Mouse (Mus musculus): ENCODE results near the gene Hist1h3c. TPM values are rescaled to one million over a fixed set of nuclear protein-coding genes. Genes with fewer than 3 reads are reported as not detected.
"Not testable (repeated sequence)": the region's sequence is repeated elsewhere in the genome, so short reads cannot be mapped to it uniquely, and the experiment has no call there.

The Hist1h3c gene
- total RNA-seq, 2 experiments from 2014 or later, result 20.5 to 26.8 TPM

DNA sequence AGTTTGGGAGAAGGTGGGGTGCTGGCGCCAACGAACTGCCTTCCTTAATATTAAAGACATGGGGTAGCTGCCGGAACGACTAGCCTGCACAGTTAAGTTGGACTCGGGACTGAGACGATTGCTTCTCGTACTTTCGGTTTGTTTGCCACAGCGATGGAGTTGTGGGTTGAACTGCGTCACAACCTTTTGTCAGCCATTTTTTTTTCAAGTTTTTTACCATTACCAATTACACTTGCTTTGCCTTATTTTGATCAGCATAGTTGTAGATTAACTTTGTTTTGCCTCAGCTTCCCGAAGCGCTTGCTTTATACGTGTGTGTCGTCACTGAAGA is 5.5 kb downstream of the Hist1h3c start:
- no peak for DNase-seq

DNA sequence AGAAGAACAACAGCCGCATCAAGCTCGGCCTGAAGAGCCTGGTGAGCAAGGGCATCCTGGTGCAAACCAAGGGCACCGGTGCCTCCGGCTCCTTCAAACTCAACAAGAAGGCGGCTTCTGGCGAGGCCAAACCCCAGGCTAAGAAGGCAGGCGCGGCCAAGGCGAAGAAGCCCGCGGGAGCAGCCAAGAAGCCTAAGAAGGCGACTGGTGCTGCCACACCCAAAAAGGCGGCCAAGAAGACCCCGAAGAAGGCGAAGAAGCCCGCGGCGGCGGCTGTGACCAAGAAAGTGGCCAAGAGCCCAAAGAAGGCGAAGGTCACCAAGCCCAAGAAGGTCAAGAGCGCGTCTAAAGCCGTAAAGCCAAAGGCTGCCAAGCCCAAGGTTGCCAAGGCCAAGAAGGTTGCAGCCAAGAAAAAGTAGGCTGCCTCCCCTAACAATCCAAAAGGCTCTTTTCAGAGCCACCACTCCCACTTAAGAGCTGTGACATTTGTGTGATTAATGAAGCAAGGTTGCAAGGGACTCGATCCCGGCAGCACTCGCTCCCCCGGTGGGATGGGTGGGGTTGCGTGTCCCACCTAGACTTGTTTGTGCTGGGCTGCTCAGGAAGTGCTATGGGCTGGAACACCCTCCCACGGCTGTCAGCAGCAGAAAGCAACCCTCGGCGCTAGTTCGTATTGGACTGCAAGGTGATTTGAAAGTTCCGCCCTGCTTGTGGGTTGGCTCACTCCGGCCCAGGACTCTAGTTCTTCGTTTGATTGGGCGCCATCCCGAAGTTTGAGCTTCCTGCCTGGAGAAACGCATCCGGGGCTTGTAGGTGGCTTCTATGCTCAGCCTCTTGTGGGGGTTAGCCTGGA is 6.1 kb downstream of the Hist1h3c start:
- peak; percentile 92 to 94 for DNase-seq

DNA sequence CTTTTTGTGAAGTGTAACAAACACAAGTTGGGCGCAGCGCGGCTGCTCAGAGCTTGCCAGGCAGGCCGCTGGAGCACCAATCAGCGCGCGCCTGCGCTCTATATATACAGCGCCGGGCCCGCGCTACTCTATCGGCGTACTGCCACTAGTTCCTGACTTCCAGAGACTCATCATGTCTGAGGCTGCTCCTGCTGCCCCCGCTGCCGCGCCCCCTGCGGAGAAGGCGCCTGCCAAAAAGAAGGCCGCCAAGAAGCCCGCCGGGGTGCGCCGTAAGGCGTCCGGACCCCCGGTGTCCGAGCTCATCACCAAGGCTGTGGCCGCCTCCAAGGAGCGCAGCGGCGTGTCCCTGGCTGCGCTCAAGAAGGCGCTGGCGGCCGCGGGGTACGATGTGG is 6.7 kb downstream of the Hist1h3c start, which contains the start of gene Hist1h1c:
Gene Hist1h1c (plus strand): TSS at position 132 of the 392 bp plus-strand sequence.
- peak; percentile 90 to 93 for DNase-seq

DNA sequence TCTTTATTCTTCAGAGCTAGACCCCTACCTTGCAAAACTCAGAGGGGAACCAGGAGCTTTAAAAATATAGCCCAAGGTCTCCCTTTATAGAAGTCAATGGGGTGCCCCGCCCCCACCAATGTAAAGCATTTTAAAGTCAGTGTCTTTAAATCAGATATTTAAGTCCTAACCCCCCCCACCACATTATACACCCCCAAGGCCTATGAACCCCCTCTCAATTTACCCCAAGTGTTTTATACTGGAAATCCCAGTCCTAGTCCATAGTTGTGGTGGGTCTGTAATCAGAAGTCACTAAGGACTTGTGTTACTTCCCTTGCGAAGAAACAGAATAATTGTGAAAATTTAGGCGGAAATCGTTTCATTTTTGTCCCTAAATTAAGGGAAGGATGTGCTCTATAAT is 7.4 kb downstream of the Hist1h3c start:
- DNase-seq, result no peak

DNA sequence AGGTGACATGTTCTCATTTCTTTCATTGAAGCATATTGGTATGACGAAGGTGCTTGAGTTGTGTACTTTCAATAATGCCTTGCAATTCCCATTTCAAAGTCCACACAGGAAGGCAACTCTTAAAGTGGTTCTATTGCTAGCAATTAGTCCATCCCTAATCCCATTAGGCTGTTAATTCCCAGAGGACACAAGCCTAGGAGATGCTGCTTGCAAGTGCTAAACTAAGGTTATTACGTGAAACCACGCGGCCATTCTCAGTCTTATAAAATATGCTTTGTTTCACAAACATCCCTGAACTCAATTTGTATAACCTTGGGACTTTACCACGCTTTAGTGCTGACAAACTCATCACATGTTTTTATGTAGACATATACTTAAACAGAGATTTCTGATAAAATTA is 8.3 kb downstream of the Hist1h3c start:
- DNase-seq, result no peak

DNA sequence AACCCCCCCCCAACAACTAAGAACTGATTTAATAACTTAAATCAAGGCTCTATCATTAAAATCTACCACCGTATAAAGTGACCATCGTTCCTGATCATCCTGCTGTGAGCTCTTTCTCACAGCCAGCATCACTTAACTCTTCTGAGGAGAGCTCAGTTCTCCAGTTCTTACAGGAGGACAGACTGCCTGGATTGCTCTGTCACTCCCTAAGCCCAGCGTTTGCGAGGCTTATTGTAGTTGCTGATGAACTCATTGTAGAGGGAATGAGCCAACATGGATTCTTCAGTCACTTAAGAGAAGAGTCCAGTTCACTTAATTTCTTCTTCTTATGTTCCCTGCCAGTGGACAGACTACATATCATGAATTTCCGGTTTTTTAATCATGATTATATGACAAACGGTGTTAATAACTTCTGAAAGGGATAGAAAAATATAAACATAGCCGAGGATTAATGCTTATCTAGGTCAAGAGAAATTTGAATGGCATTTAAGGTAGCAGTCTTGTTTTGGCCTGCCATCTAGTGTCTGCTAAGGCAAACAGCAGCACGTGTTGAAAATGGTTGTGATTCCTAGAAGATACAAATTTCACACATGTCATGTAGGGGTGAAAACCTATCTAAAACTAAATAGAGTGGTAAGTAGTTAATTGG is 13.1 kb downstream of the Hist1h3c start:
- no peak for DNase-seq

DNA sequence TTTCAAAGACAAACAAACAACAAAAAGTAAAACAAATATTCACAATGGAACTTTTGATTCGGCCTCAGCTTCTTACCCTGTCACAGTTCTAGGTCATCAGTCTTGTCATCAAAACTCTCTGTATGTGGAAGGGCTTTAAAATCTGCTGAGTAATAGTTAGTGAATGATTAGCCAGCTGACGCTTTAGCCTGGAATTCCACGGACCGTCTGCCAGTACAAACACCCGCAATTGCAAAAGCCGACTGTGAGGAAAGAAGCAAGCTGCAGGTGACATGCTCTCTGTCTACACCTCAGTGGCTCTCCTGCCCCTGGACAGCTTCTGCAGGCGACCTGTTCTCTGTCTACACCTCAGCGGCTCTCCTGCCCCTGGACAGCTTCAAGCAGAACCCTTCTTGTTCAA is 14.9 kb downstream of the Hist1h3c start:
- peak; percentile 48 to 57 for DNase-seq

DNA sequence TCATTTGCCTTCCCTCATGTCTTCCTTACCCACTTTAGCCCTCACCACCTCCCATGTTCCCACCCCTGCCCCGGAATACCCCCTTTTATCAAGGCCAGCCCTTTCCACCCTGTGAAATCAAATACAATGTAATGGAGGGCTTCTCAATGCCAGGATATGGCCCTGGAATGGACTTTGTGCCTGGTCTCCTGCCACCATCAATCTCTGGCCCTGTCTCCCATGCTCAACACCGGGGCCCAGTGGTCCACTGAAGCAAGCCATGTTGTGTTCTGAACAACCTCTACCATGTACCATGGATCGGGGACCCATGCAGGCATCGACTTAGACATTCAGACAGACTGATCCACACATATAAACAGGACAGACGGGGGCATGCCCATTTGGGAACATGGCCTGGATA is 15.7 kb downstream of the Hist1h3c start:
- no peak for DNase-seq

DNA sequence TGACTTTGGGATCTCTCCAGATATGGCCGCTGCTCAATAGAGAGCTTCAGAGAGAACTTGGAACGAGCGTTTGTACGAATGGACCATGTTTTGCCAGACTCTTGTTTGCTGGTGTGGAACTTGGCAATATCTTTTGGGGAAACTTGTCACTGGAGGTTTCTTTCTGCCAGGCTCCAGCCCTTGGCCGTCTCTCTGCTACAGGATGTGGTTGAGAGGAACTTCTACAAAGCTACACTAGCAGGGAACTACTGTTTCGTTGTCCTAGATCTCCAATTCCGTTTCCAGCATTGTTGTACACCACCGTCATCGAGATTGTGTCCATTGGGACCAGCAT is 16.2 kb downstream of the Hist1h3c start:
- DNase-seq, result no peak

DNA sequence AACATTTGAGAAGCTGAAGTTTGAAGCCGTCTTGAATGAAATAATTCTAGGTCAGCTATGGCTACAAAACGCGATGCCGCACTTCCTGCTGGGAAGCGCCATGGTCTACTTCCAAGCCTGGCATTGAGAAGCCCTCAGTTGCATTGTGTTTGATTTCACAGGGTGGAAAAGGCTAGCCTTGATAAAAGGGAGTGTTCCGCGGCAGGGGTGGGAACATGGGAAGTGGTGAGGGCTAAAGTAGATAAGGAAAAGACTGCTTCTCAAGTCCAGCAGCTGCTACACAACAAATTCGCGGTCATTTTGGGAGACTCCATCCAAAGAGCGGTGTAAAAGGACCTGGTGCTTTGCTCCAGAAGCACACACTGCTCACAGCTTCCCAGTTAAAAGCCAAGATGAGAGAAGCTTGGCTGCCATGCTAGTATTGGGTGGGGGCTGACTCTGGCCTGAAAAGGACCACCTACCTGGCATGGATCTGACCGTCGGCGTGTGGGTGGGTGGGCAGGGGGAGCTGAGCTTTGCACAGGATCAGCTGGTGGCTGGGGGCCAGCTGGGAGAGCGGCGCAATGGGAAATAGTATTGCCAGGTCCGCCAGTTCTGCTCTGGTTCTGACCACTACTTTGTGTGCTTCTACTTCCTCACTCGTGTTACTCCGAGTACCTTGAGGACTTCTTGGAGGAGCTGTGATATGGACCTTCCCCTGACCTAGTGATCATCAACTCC is 16.8 kb downstream of the Hist1h3c start:
- DNase-seq, result no peak

DNA sequence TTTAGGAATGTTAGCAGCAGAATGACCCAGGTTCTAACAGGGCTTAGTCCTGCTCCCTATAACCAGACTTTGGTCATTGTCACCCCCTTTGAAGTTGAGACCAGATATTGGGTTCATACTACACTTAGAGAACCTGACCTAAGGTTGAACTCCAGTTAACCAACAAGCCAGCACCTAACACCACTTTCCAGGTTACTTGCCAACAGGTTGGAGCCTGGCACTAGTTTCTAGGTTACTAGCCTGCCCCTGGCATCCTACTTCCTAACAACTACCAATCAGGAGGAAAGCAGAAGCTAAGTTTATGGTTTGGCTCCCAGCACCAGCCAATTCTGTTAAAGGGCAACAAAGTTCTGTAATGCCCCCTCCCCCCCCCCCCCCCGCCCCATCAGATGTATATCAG is 20.2 kb downstream of the Hist1h3c start:
- DNase-seq, result no peak

DNA sequence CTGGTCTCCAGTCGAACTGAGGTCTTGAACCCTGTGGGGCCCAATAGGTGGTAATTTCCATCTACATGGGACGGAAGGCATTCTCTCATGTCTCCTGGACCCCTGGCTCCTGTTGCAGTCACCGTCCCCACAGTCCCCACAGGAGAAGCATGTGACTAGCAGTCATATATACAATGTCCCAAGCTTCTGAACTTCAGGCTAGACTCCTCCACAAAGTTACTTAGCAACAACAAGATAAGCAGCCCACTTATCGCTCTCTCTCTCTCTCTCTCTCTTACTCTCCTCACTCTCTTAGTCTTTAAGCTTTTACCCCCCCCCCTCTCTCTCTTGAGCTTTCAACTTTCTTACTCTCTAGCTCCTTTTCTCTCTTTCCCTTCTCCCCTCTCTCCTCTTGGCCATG is 21.2 kb downstream of the Hist1h3c start:
- DNase-seq, result no peak

DNA sequence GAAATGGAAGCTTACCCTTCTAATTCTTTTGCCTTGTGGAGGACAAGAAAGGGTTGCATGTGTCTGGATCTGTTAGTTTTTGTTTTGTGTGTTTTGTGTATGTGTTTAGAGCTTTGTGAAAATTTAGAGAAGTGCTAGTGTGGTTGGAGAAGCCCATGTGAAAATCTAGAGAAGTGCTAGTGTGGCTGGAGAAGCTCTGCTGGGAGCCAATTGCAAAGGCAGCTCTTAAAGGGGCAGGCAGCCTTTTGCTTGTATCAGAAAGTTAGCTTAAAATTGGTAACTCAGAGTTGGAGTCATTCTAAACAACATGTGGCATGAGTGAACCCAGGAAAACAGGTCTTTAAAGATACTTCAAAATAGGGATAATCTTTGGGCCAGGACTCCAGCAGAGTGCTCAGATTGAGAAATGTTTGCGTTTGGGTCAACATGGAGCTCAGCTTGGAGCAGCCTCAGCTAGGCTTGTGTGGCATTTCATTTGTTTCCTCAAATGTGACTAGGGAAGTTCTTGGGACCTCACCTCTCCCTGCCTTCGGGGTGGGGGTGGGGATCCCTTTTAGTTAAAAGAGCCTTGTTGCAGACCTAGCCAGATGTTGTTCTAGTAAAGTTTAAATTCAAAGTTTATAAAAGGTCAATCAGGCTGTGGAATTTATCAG is 27.7 kb downstream of the Hist1h3c start:
- DNase-seq, result not testable (repeated sequence)

DNA sequence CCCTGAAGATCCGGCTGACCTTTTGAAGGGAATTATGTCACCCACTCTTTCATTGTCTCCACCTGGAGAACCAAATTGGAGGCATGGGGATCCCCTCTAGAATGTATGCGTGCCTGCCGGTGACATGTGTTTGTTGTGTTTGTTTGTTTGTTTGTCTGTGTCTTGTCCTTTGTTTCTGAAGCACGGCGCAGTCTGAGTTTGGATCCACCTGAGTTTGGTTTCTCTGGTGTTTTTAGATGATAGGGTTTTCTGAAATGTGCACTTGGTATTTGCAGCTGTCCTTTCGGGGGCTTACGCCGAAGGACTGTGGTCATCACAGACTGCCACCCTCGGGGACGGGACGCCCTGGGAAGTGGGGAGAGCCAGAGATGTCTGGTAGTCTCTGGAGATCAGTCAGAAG is 28.2 kb downstream of the Hist1h3c start:
- no peak for DNase-seq

DNA sequence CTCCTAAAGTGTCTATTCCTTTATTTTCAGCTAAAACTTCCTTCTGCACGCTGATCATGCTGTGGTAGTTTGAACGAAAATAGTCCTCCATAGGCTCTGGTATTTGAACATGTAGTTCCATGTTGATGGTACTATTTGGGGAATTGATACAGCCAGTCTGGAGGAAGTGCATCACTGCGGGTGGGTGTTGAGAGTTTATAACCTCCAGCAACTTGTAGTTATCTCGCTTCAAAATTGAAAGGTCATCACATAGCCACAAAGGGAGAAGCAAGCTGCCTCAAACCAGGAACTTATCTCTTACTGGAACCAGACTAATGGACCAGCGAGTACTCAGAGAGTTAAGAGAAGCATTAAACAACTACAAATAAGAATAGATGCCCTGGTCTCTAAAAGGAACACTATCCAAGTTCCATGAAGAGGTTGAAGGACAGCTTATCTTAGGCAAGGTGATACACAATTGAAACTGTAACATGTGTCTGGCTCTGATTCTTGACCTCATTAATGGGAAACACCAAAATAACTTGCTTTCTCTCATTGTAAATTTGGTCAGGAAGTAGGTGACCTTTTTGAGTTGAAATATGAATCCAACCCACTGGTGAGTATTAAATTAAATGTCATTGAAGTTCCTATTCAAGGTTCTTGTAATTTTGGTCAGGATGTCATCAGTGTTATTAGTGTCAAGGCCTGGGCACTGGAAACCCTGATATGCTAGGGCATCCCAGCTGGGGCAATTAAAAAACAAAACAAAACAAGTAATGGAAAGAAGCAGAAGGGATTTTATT is 28.9 kb downstream of the Hist1h3c start:
- DNase-seq, result no peak

DNA sequence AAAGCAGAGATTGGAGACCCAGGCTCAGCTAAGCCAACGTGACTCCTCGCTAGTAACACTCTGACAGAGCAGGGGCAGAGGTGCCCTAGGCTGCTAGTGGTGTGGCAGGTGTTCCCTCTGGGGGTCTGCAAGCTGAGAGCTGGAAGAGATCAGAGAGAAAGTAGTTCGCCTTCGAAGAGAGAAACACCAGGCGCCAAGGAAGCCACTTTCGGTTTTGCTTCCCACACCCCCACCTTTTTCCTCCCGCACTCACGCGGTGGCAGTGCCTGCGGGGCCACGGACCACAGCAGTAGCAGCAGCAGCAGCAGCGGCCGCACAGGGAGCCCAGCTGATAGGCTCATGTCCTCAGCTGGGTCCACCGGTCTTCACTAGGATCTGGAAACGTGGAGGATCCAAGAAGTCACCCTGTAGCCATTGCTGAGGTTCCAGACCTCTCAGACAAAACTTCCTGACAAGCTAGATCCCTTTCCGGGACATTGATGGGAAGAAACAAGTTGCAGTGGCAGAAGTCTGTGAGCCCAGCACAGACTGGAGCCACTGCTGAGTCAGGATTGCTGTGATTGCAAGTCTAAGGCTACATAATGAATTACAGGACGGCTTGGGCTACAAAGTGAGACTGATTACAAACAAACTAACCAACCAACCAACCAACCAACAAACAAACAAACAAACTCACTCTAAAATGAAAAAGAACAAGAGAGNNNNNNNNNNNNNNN is 34.9 kb downstream of the Hist1h3c start, which contains the start of gene Hfe:
Gene Hfe (minus strand): TSS at position 481 of the 716 bp plus-strand sequence.
- peak; percentile 71 to 77 for DNase-seq

DNA sequence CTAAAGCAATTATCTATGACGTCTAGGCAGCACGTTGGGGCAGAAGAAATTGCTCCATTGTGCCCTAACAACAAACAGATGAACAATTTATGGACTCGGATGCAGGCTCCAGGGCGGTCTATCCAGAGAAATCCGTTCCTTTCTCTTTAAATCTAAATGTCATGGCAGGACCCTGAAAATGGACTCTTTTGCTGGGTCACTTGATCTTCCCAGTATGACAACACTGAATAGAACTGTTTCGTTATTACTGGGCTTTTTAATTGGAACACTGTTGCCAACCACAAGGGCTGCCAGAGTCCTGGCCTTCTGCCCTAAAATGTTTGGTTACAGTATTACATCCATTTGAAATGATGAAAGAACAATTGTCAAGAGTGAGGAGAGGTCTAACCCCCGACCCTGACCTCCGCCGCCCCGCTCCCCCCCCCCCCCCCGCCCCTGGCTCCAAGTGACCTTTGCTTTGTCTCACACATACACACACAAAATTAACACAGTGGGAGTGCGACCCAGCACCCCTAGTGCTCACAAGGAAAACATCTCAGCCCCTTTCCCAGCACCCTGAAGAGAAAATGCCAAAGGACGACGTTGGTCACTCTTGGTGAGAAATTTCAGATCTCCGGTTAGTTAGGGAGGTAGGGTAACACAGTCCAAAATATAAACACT is 35.6 kb downstream of the Hist1h3c start:
- peak in 1 of 2 experiments; percentile 31 for DNase-seq

DNA sequence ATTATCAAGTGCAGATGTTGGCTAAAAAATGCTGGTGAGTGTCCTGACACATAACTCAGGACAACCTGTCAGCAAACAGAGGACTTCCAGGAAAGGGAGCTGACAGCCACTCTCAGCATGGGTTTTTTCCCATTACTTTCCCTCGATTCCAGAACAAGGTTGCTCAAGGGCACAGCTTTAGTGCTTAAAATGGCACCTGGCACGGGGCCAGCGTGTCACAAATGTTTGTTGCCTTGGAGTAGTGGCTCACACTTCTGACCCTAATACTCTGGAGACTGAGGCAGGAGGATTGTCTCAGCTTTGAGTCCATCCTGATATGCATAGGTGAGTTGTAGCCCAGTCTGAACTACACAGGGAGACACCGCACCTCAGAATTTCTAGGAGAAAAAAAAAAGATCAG is 36.7 kb downstream of the Hist1h3c start:
- DNase-seq, result peak in 1 of 2 experiments; percentile 53

DNA sequence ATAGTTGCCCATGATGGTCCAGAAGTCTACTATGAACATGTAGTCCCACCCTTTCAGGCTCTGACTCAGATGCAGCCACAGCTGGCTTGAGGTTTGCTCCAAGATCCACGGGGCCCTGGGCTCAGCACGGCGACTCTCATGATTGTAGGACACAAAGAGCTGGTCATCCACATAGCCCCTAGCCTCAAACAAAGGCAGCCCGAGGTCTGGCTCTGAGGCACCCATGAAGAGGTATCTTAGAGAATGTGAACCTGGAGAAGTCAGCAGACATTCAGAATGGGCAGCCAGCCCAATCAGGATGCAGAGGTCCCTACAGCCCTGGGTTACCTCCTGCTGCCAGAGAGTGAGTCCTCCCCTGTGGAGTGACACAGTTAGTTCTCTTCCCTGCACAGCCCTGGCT is 37.4 kb downstream of the Hist1h3c start:
- DNase-seq, result no peak

DNA sequence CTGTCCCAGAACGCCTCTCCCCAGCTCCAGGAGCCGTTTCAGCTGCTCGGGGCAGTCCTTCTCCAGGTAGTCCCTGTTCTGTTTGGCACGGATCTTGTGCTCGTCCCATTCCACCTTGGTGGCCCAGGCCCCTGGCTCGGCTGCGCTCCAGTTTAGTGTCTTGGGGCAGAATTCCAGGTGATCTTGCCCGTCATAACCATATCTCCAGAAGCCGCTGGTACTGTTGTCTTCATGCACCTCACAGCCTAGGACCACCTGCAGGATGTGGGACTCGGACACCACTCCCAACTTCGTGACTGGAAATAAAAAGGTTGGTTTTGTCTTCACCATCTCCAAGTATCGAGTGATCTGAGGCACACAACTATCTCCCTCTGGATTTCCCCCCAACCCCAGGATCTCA is 38.6 kb downstream of the Hist1h3c start:
- DNase-seq, result no peak

Measured in adrenal gland, postnatal 36 days (tissue).